Mouse (Mus musculus) embryo, embryonic 10 days (tissue): Measurements from ENCODE around the gene Man2a1.
A peak's percentile ranks its signal among the peaks of the same experiment; 100 is the strongest.

Source experiments
- DNase-seq: peaks from one replicate; pipeline ENCODE4 v3.0.0-alpha.2; 2015; ENCODE audit warnings: low spot score

Gene Man2a1

GRCm38 (mm10) chr17:64630506-64630905 lies 30.0 kb downstream of the Man2a1 start:
- DNase-seq = no peak

DNA sequence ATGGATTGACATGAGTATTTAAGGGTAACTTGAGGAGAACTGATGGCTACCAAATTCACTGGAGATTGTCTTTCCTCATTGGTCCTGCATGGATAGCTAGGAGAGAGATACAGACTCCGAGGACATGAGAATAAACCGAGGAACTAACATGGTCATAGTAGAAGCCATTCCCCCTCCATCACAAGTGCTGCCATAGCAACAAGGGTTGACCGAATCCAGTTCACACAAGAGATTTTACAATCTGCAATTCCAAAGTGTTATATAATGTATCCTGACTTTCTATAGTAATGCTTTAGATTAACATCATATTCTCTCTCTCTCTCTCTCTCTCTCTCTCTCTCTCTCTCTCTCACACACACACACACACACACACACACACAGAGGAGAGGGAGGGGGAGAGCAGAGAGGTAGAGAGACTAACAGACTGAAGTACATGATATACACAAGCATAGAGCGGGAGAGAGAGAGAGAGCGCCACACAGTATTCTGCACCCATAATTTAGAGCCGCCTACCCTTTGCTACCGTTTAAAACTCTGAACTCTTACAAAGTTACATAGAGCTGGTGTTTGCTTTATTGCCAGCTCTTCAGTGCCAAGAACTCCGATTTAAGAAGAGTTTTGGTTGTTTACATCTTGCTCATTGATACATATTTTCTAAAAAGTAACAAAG lies 37.5 kb downstream of the Man2a1 start:
- DNase-seq = no peak

GRCm38 (mm10) chr17:64641376-64641775 lies 40.8 kb downstream of the Man2a1 start:
- no peak for DNase-seq

DNA sequence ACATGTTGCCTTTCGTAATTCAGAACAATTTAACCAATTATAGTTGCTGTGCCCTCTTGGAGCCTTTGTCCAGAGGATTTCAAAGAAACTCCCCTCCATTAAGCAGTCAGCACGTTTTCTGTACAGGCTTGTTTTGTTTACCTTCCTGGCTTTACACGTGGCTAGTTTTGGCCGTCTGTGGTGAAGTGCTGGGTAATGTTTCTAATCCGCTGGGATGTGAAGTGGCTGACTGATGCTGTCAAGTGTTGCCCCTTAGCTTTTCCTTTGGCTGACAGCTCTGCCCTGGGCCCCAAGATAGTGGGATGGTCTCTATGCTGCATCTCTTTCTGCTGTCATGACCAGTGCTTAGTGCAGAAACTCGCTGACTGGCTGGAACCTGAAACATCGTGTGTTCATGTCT lies 43.1 kb downstream of the Man2a1 start:
- peak; percentile 56 for DNase-seq

GRCm38 (mm10) chr17:64644888-64645605 lies 44.5 kb downstream of the Man2a1 start:
- no peak for DNase-seq

GRCm38 (mm10) chr17:64647396-64647795 lies 46.9 kb downstream of the Man2a1 start:
- no peak for DNase-seq

DNA sequence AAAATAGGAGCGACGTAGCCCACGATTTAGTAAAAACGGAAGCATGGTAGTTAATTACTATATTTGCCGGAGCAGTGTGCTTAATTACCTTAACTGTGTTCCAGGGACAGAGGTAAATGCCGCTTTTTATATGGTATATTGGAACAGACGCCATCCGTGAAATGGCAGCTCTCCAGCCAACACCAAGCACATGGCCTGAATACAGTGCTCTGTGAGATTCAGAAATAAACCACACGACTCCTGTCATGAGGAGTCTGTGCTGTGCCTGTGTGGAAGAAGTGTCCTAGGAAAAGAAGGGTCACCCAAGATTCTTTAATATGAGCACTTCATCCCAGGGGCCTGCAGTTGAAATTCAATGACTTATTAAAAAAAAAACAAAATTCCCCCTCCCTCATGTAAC lies 50.2 kb downstream of the Man2a1 start:
- DNase-seq = no peak

DNA sequence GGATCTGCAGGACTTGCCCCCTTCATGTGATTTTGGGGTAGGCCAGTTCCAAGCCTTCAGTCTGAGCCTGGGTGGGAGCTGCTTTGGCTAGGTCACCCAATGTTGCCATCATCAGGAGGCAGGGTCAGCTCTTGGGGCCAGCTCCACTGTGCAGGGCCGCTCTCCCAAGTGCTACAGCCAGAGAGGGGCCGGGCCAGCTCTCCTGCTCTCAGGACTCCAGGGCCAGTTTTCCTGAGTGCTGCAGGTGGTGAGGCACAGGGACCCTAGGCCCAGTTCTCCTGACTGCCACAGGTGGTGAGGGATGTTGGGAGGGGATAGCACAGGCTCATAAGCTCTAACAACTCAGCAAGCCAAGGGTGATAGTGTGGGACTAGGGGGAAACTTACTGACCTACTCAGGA lies 53.1 kb downstream of the Man2a1 start:
- no peak for DNase-seq

- DNase-seq = no peak
Observed at GRCm38 (mm10) chr17:64659682-64660081, 59.1 kb downstream of the Man2a1 start.

DNA sequence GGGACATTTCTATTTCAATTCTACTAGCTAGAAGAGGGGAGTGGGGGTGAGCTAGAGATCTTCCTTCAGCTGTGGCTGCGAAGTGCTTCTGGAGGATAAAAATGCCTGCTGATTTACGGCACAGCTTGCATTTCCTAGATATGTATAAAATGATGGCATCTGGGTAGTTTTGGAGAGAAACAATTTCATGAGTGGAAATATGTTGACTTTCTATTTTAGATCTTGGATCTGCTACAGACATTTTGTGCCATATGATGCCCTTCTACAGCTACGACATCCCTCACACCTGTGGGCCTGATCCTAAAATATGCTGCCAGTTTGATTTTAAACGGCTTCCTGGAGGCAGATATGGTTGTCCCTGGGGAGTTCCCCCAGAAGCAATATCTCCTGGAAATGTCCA lies 66.0 kb downstream of the Man2a1 start:
- DNase-seq = no peak

DNA sequence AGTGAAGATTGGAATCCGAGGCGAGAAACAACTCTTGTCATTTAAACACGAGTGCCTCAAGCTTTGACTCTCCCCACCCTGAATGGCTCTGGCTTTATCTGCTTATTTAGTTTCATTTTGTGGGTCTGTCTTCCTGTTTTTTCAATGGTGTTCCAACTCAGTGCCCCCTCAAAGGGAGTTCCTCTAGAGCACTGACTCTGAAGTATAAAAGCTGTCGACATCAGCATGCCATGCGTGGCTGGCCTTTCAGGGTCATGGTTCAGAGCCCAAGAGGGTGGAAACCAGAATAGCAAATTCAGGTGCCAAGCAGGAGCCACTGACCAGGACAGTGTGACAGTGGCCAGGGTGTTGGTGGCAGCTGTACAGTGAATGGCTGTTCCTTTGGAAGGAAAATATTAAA lies 68.0 kb downstream of the Man2a1 start:
- DNase-seq = peak; percentile 38

- DNase-seq = no peak
Observed at GRCm38 (mm10) chr17:64674401-64674800, 73.9 kb downstream of the Man2a1 start.

DNA sequence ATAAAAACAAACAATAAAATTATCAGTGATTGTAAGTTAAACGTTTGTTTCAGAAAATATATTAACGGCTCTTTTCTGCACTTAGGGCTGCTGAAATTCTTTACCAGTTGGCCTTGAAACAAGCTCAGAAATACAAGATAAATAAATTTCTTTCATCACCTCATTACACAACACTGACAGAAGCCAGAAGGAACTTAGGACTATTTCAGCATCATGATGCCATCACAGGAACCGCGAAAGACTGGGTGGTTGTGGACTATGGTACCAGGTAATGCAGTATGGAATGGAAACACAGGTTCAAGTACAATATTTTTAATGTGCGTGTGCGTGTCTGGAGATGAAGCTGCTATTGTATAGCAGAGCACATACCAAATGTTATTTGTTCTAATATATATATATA lies 74.4 kb downstream of the Man2a1 start:
- DNase-seq = no peak

DNA sequence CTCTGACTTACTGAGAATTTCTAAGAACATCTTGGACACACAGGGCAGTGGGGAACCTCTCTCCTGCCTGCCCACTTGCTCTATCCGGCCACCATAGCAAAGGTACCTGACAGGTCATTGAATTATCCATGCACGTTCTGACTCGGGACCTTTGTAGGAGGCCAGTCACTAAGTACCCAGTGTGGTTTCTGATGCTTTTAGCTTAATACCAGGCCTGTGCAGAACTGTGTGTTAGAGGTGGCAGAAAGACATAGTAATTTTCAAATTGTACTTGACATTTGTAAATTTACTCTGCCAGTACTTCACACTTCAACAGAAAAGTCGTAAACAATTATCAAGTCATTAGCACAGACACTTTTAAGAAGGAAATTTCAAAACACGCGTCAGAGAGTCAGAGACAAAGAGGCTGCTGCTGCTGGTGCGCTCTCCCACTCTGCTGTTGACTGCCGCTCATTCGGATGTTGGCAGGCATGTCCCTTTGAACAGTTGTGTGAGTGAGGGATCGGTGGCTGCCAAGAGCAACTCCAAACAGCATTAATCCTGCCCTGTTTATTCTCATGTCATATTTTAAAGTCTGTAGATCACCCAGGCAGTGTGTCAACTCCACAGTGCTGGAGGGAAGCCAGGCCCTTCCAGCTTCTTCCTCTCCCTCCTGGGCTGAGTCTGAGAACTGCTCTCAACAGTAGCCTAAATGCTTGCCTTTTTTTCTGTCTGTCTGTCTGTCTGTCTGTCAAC lies 76.4 kb downstream of the Man2a1 start:
- DNase-seq = no peak

DNA sequence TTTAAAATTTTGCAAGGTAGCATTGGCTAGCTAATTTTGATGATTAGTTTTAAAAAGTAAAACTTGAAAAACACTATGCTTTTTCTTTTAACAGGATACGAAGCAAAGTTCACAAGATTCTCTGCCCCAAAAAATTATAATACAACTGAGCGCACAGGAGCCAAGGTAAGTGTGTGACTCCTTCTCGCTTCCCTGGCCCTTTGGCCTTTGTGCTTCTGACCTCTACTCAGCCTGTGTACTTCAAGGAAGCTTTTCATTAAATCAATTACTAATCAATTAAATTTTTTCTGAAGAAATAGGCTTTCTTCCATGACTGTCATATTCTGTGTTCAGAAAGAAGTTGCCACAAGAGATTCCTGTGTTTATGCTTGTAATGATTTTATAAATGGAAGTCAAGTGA lies 80.9 kb downstream of the Man2a1 start:
- DNase-seq = no peak

DNA sequence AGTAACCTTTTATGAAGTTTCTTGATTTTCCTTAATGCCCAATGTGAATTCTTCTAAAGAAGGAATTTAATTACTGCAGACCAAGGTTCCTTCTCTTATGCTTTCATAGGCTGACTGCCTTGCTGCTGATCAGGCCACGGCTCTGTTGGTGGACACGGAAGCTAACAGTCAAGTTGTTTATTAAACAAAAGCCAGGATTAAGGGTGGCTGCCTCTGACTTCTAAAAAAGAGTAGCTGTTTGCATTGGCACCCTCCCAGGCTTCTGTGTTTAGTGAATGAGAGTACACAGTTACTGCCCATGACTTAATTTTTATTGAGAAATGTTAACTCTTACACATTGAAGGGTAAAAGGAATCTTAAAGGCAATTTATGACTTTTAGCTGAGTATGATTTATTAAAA lies 81.4 kb downstream of the Man2a1 start:
- no peak for DNase-seq

DNA sequence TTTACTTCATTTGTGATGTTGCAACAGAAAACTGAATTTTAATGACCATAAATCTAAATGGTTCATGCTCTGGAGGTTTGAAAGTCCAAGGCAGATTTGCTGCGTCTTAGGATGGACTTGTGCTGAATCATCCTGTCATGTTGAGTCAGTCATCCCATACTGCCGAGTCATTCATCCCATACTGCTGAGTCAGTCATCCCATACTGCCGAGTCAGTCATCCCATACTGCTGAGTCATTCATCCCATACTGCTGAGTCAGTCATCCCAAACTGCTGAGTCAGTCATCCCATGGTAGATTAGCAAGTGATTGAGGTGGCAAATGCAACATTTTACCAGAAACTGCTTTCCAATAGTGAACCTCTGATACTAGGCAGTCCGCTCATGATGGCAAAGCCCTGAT lies 83.6 kb downstream of the Man2a1 start:
- no peak for DNase-seq

GRCm38 (mm10) chr17:64685216-64685903 lies 84.8 kb downstream of the Man2a1 start:
- no peak for DNase-seq

GRCm38 (mm10) chr17:64689614-64690013 lies 89.1 kb downstream of the Man2a1 start:
- DNase-seq = no peak

- DNase-seq = no peak
Observed at GRCm38 (mm10) chr17:64697277-64697831, 96.8 kb downstream of the Man2a1 start.

- no peak for DNase-seq
Observed at GRCm38 (mm10) chr17:64698516-64698915, 98.0 kb downstream of the Man2a1 start.

DNA sequence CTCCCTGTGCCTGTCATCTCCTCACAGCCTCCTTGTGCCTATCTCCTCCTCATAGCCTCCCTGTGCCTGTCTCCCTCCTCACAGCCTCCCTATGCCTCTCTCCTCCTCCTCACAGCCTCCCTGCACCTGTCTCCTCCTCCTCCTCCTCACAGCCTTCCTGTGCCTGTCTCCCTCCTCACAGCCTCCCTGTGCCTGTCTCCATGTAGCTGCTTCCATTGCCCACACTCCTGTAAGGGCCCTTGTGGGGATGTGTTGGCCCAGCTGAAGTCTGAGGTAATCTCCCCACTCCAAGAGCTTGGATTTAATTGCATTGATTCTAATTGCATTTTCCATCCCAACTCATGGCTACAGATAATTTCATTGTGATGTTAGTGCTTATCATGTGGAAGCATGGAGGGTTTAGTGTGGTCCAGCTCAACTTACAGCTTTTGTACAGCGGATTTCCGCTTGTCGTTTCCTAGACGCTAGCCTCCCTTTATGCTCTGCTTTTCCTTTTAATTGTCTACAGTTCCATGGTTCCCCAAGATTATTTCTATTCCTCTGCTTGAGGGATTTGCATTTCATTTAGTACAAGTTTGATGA lies 103.2 kb downstream of the Man2a1 start:
- DNase-seq = no peak
